In the genomic region with DNA sequence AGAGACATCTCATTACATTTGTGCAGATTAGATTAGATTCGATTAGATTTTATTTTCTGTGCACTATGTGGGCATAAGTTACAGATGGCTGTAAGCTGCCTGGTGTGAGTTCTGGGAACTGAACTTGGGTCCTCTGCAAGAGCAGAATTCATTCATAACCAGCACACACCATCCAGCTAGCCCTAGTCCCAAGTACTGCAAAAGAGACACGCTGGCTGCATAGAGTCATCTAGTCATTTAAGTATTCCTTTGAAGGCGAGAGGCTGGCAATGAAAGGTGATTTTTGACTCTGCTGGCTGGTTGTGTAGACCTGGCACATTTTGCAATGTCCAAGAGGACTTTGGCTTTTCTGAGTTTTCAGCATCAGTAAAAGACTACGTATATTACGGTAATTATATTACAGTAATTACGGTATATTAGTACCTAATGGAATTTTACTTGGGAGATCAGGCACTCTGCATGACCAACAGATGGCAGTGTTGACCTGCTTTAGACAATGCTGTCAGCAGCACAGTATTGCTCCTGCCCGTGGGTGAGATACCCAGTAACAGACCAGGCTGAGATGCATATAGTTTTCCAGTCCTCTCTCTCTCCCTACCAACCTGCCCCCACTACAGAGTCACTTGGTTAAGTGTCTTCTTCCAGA, we compare ENCODE assay signal across 8 mouse cellular contexts.
A peak's percentile ranks its signal among the peaks of the same experiment; 100 is the strongest.
DNase-seq lines count a peak whose midpoint lies in the region; ATAC-seq and TF ChIP-seq lines count a peak whose summit lies in the region.

No protein-coding gene starts in this region.

- no peak for TF ChIP-seq POLR2A in CH12.LX (IDR thresholded peaks at IDR 0.05; ENCODE audit: low read depth, low read length)

- no peaks in the 10 kb centered on the region for H3K79me2 ChIP-seq in CH12.LX (replicated peaks; ENCODE audit: control insufficient read depth, extremely low read depth, insufficient read depth, poor library complexity, severe bottlenecking)

- ATAC-seq in heart, postnatal 0 days (ENCODE audit: insufficient read depth, low read depth): peak; percentile 84
- peak; percentile 48 for ATAC-seq in liver, embryonic 12.5 days
- ATAC-seq in neural tube, embryonic 13.5 days (ENCODE audit: low read depth): peak; percentile 92

- TF ChIP-seq EP300 in CH12.LX (IDR thresholded peaks at IDR 0.05; ENCODE audit: low read length): no peak
- TF ChIP-seq EP300 in heart, postnatal 0 days (IDR thresholded peaks at IDR 0.05; ENCODE audit: low read depth): no peak

- H3K4me1 ChIP-seq in CH12.LX (ENCODE audit: control insufficient read depth in 1 of 2, insufficient read depth in 2 of 2): peaks cover 0 to 3% of the 10 kb centered on the region in 2 experiments; a peak in 2 of 4 replicates
- H3K4me1 ChIP-seq in heart, postnatal 0 days (ENCODE audit: control insufficient read depth, insufficient read depth): no peaks in the 10 kb centered on the region
- peaks cover 42% of the 10 kb centered on the region for H3K4me1 ChIP-seq in liver, embryonic 12.5 days
- H3K4me1 ChIP-seq in neural tube, embryonic 13.5 days (replicated peaks): no peaks in the 10 kb centered on the region

- in situ Hi-C loops in CH12.LX (cut with MboI; ENCODE audit: low pct_ligation_motif_present, low pct_unique_long_range_greater_than_20kb, low sequenced_read_pairs): loop anchor here (10.0 to 25.0 kb wide), 2 partner anchors 408 to 501 kb away; no protein-coding TSS in a partner anchor

- dilution Hi-C loops in CH12.LX (cut with MboI; ENCODE audit: extremely low pct_ligation_motif_present, extremely low pct_unique_long_range_greater_than_20kb, low sequenced_read_pairs): no loop called here

- peak; percentile 93 for TF ChIP-seq RAD21 in CH12.LX (IDR thresholded peaks at IDR 0.05; ENCODE audit: low read depth, low read length)

- peak; percentile 83 for DNase-seq in CH12.LX (ENCODE audit: extremely low read depth)
- peak; percentile 88 for DNase-seq in c-Kit-negative CD71-positive TER-119-positive erythroid progenitor cells, embryonic 14.5 days (ENCODE audit: low read depth, low spot score)
- peak; percentile 35 for DNase-seq in fibroblast of lung, adult 2 months (ENCODE audit: low read depth)
- DNase-seq in heart, postnatal 0 days (ENCODE audit: low spot score): peak; percentile 88
- peak; percentile 73 to 80 for DNase-seq in kidney, postnatal 25 days
- peak; percentile 71 for DNase-seq in testis, postnatal 10 days (ENCODE audit: low spot score)

- no peaks in the 10 kb centered on the region for H3K27me3 ChIP-seq in CH12.LX (replicated peaks)
- no peaks in the 10 kb centered on the region for H3K27me3 ChIP-seq in heart, postnatal 0 days (ENCODE audit: control insufficient read depth, insufficient read depth, low read length)
- H3K27me3 ChIP-seq in liver, embryonic 12.5 days (replicated peaks): peaks cover 4% of the 10 kb centered on the region; the same call in 1 of the 2 replicates
- no peaks in the 10 kb centered on the region for H3K27me3 ChIP-seq in neural tube, embryonic 13.5 days

- no peaks in the 10 kb centered on the region for H3K9me3 ChIP-seq in CH12.LX (replicated peaks; ENCODE audit: low read length)
- H3K9me3 ChIP-seq in heart, postnatal 0 days (replicated peaks; ENCODE audit: control insufficient read depth, low read length): no peaks in the 10 kb centered on the region
- no peaks in the 10 kb centered on the region for H3K9me3 ChIP-seq in liver, embryonic 12.5 days (replicated peaks)
- no peaks in the 10 kb centered on the region for H3K9me3 ChIP-seq in neural tube, embryonic 13.5 days

- peak; percentile 79 to 93 for TF ChIP-seq CTCF in CH12.LX (conservative IDR thresholded peaks at IDR 0.05 in 1 of 2, IDR thresholded peaks at IDR 0.05 in 1 of 2; ENCODE audit: low read depth in 2 of 2, low read length in 2 of 2)
- peak; percentile 89 for TF ChIP-seq CTCF in heart, postnatal 0 days (IDR thresholded peaks at IDR 0.05; ENCODE audit: low read depth)

- H3K36me3 ChIP-seq in CH12.LX (replicated peaks in 1 of 2; ENCODE audit: control insufficient read depth in 1 of 2, insufficient read depth in 1 of 2, low read length in 1 of 2): no peaks in the 10 kb centered on the region
- H3K36me3 ChIP-seq in heart, postnatal 0 days (replicated peaks; ENCODE audit: control insufficient read depth, insufficient read depth, low read length): no peaks in the 10 kb centered on the region
- no peaks in the 10 kb centered on the region for H3K36me3 ChIP-seq in liver, embryonic 12.5 days
- H3K36me3 ChIP-seq in neural tube, embryonic 13.5 days: no peaks in the 10 kb centered on the region

- WGBS in heart, postnatal 0 days: 28% methylated on average over 7 of the region's 7 CpGs
- 31% methylated on average over 7 of the region's 7 CpGs for WGBS in liver, embryonic 12.5 days (ENCODE audit: insufficient replicate concordance)
- 30% methylated on average over 7 of the region's 7 CpGs for WGBS in neural tube, embryonic 13.5 days

- no peak overlapping the region for H3K4me3 ChIP-seq in CH12.LX (replicated peaks in 1 of 3; ENCODE audit: low read depth in 2 of 3, low read length in 2 of 3, poor library complexity in 1 of 3)
- no peak overlapping the region for H3K4me3 ChIP-seq in heart, postnatal 0 days (ENCODE audit: low read depth, low read length)
- H3K4me3 ChIP-seq in liver, embryonic 12.5 days: no peak overlapping the region
- no peak overlapping the region for H3K4me3 ChIP-seq in neural tube, embryonic 13.5 days

- no peak overlapping the region for H3K4me2 ChIP-seq in CH12.LX (ENCODE audit: insufficient read depth, low read depth, poor library complexity, severe bottlenecking)
- H3K4me2 ChIP-seq in heart, postnatal 0 days (ENCODE audit: low read depth, low read length): no peak overlapping the region
- H3K4me2 ChIP-seq in liver, embryonic 12.5 days: no peak overlapping the region
- H3K4me2 ChIP-seq in neural tube, embryonic 13.5 days: no peak overlapping the region

- H3K27ac ChIP-seq in CH12.LX (ENCODE audit: insufficient read depth, low read depth): no peak overlapping the region
- H3K27ac ChIP-seq in heart, postnatal 0 days (ENCODE audit: low read depth): no peak overlapping the region
- H3K27ac ChIP-seq in liver, embryonic 12.5 days: no peak overlapping the region
- no peak overlapping the region for H3K27ac ChIP-seq in neural tube, embryonic 13.5 days (replicated peaks)

- no peak overlapping the region for H3K9ac ChIP-seq in CH12.LX (ENCODE audit: insufficient read depth, low read depth)
- no peak overlapping the region for H3K9ac ChIP-seq in heart, postnatal 0 days (replicated peaks; ENCODE audit: low read depth, low read length)
- no peak overlapping the region for H3K9ac ChIP-seq in liver, embryonic 12.5 days
- no peak overlapping the region for H3K9ac ChIP-seq in neural tube, embryonic 13.5 days

TF ChIP-seq in CH12.LX, 34 proteins besides CTCF, POLR2A, EP300 and RAD21:
- TF ChIP-seq ZC3H11A (IDR thresholded peaks at IDR 0.05; ENCODE audit: low read depth, low read length): peak; percentile 58
- TF ChIP-seq MAX (IDR thresholded peaks at IDR 0.05; ENCODE audit: low read length): no peak
- peak; percentile 100 for TF ChIP-seq MXI1 (IDR thresholded peaks at IDR 0.05; ENCODE audit: low read depth, low read length)
- peak; percentile 37; the same call in 1 of the 2 replicates for TF ChIP-seq IRF4 (IDR thresholded peaks at IDR 0.05; ENCODE audit: low read depth, low read length)
- TF ChIP-seq SMC3 (IDR thresholded peaks at IDR 0.05; ENCODE audit: low read depth, low read length): peak; percentile 87
- 0 out of 2 replicates have a peak, but pooled peaks have one; percentile 16 for TF ChIP-seq TCF12 (IDR thresholded peaks at IDR 0.05; ENCODE audit: low read depth, low read length)
- 0 out of 2 replicates have a peak, but pooled peaks have one; percentile 14 for TF ChIP-seq JUND (conservative IDR thresholded peaks at IDR 0.05; ENCODE audit: low read depth, low read length)
- no peak for TF ChIP-seq USF2 (conservative IDR thresholded peaks at IDR 0.05; ENCODE audit: low read depth, low read length)

Comparison
In these comparisons a context has a peak if more than half of its experiments do, and no peak if none do; other contexts are left out.
1. DNase-seq: peak in every context shown above with its lines; median percentile 88 in c-Kit-negative CD71-positive TER-119-positive erythroid progenitor cells, embryonic 14.5 days; 88 in heart, postnatal 0 days; 83 in CH12.LX; 76 in kidney, postnatal 25 days; 71 in testis, postnatal 10 days; 35 in fibroblast of lung, adult 2 months.